Mouse (Mus musculus) embryonic facial prominence, embryonic 10.5 days (tissue): ENCODE measurements at regions not wholly inside any gene's neighbourhood (a gene's known extent, or its start where the extent isn't known, plus 50 kb on each side); places are given as distances from the start of the nearest gene placed in this dataset.

Experiments used
- DNase-seq: peaks from one replicate; pipeline ENCODE4 v3.0.0-alpha.2; 2017; ENCODE audit warnings: low spot score
- H3K27ac ChIP-seq: fragments of 300-500 bp; sonication (generic); replicated peaks from 2 replicates; pipeline ENCODE4 v1.5.1; 2016; ENCODE audit warnings: mild to moderate bottlenecking
- H3K27me3 ChIP-seq: fragments of 300-500 bp; sonication (generic); replicated peaks from 2 replicates; pipeline ENCODE4 v1.6.1; 2016; ENCODE audit warnings: low read depth, mild to moderate bottlenecking; ENCODE audit not compliant: poor library complexity, severe bottlenecking
- H3K36me3 ChIP-seq: fragments of 300-500 bp; sonication (generic); replicated peaks from 2 replicates; pipeline ENCODE4 v1.6.1; 2016; ENCODE audit warnings: mild to moderate bottlenecking, moderate library complexity
- H3K4me1 ChIP-seq: fragments of 300-500 bp; sonication (generic); 2 replicates; pipeline ENCODE4 v1.6.1; 2016
- H3K4me3 ChIP-seq: fragments of 300-500 bp; sonication (generic); 2 replicates; pipeline ENCODE4 v1.5.1; 2016; ENCODE audit warnings: mild to moderate bottlenecking, moderate library complexity
- H3K9me3 ChIP-seq: fragments of 300-500 bp; sonication (generic); 2 replicates; pipeline ENCODE4 v1.6.1; 2016; ENCODE audit warnings: mild to moderate bottlenecking
- WGBS: fragments of 180-500 bp; shearing (Covaris S2); methylation state at CpG from one replicate; pipeline ENCODE4 v1.1.7; 2016; 5-methylcytosine and 5-hydroxymethylcytosine counted together

- Histone ChIP-seq H3K9me3 (no peaks in the 10 kb centered on the region), H3K27me3 (no peaks in the 10 kb centered on the region; the same call in 1 of the 2 replicates), H3K4me3 (no peak overlapping the region), H3K27ac (no peak overlapping the region), H3K36me3 (no peaks in the 10 kb centered on the region), H3K4me1 (peaks cover 12% of the 10 kb centered on the region)
- DNase-seq, result no peak
- 81% methylated on average over 3 of the region's 3 CpGs for WGBS
These were observed 182.8 kb downstream of the Gsdmc2 start for GRCm38 (mm10) chr15:63662183-63662582.

GRCm38 (mm10) chr15:63658031-63658521, 186.9 kb downstream of the Gsdmc2 start:
- Histone ChIP-seq H3K9me3 (no peaks in the 10 kb centered on the region), H3K27ac (peak overlapping the region; percentile 48; the same call in 1 of the 2 replicates), H3K4me1 (peaks cover 12% of the 10 kb centered on the region), H3K27me3 (no peaks in the 10 kb centered on the region; the same call in 1 of the 2 replicates), H3K4me3 (no peak overlapping the region), H3K36me3 (no peaks in the 10 kb centered on the region)
- peak; percentile 50 for DNase-seq
- WGBS, result 54% methylated on average over 9 of the region's 9 CpGs

GRCm38 (mm10) chr15:63652216-63652961, 192.6 kb downstream of the Gsdmc2 start:
- peak; percentile 85 for DNase-seq
- H3K9me3 ChIP-seq, result no peaks in the 10 kb centered on the region
- peak overlapping the region; percentile 19; the same call in 1 of the 2 replicates for H3K27ac ChIP-seq
- no peaks in the 10 kb centered on the region for H3K27me3 ChIP-seq
- H3K4me1 ChIP-seq, result peaks cover 15% of the 10 kb centered on the region
- H3K4me3 ChIP-seq, result no peak overlapping the region
- WGBS, result 39% methylated on average over 11 of the region's 11 CpGs
- no peaks in the 10 kb centered on the region for H3K36me3 ChIP-seq

GRCm38 (mm10) chr15:63651120-63651519, 193.9 kb downstream of the Gsdmc2 start:
- Histone ChIP-seq H3K4me1 (peaks cover 15% of the 10 kb centered on the region), H3K27me3 (no peaks in the 10 kb centered on the region), H3K36me3 (no peaks in the 10 kb centered on the region), H3K9me3 (no peaks in the 10 kb centered on the region), H3K4me3 (no peak overlapping the region), H3K27ac (no peak overlapping the region)
- 87% methylated on average over 7 of the region's 7 CpGs for WGBS
- no peak for DNase-seq

- DNase-seq, result no peak
- Histone ChIP-seq H3K27ac (no peak overlapping the region), H3K36me3 (no peaks in the 10 kb centered on the region), H3K9me3 (no peaks in the 10 kb centered on the region), H3K4me3 (no peak overlapping the region), H3K4me1 (peaks cover 15% of the 10 kb centered on the region), H3K27me3 (no peaks in the 10 kb centered on the region)
- 78% methylated on average over 12 of the region's 12 CpGs for WGBS
These were observed 196.6 kb downstream of the Gsdmc2 start for GRCm38 (mm10) chr15:63648142-63648989.

- Histone ChIP-seq H3K27ac (no peak overlapping the region), H3K9me3 (no peaks in the 10 kb centered on the region), H3K27me3 (no peaks in the 10 kb centered on the region), H3K36me3 (no peaks in the 10 kb centered on the region), H3K4me1 (no peaks in the 10 kb centered on the region), H3K4me3 (no peak overlapping the region)
- DNase-seq, result no peak
These were observed 220.2 kb downstream of the Gsdmc2 start for GRCm38 (mm10) chr15:63624814-63625213.

- Histone ChIP-seq H3K4me3 (no peak overlapping the region), H3K4me1 (no peaks in the 10 kb centered on the region), H3K9me3 (no peaks in the 10 kb centered on the region), H3K36me3 (no peaks in the 10 kb centered on the region), H3K27me3 (no peaks in the 10 kb centered on the region), H3K27ac (no peak overlapping the region)
- WGBS, result 51% methylated on average over 2 of the region's 2 CpGs
- no peak for DNase-seq
These were observed 220.7 kb downstream of the Gsdmc2 start for GRCm38 (mm10) chr15:63624249-63624648.

- H3K4me1 ChIP-seq, result peaks cover 5% of the 10 kb centered on the region; the same call in 1 of the 2 replicates
- H3K27ac ChIP-seq, result no peak overlapping the region
- no peaks in the 10 kb centered on the region for H3K9me3 ChIP-seq
- H3K27me3 ChIP-seq, result no peaks in the 10 kb centered on the region
- no peak for DNase-seq
- H3K36me3 ChIP-seq, result no peaks in the 10 kb centered on the region
- WGBS, result 50% methylated on average over 8 of the region's 8 CpGs
- H3K4me3 ChIP-seq, result no peak overlapping the region
These were observed 228.3 kb downstream of the Gsdmc2 start for GRCm38 (mm10) chr15:63616506-63617208.

- Histone ChIP-seq H3K4me3 (no peak overlapping the region), H3K36me3 (no peaks in the 10 kb centered on the region), H3K9me3 (no peaks in the 10 kb centered on the region), H3K4me1 (peaks cover 5% of the 10 kb centered on the region; the same call in 1 of the 2 replicates), H3K27me3 (no peaks in the 10 kb centered on the region), H3K27ac (no peak overlapping the region)
- no peak for DNase-seq
- 95% methylated on average over 2 of the region's 2 CpGs for WGBS
These were observed 230.8 kb downstream of the Gsdmc2 start for GRCm38 (mm10) chr15:63614191-63614590.

- no peak for DNase-seq
- H3K4me1 ChIP-seq, result peaks cover 5% of the 10 kb centered on the region; the same call in 1 of the 2 replicates
- WGBS, result 79% methylated on average over 1 of the region's 1 CpGs
- H3K27ac ChIP-seq, result no peak overlapping the region
- H3K27me3 ChIP-seq, result no peaks in the 10 kb centered on the region
- no peaks in the 10 kb centered on the region for H3K9me3 ChIP-seq
- no peaks in the 10 kb centered on the region for H3K36me3 ChIP-seq
- no peak overlapping the region for H3K4me3 ChIP-seq
These were observed 231.9 kb downstream of the Gsdmc2 start for GRCm38 (mm10) chr15:63613120-63613519.

- Histone ChIP-seq H3K36me3 (no peaks in the 10 kb centered on the region), H3K27ac (no peak overlapping the region), H3K27me3 (no peaks in the 10 kb centered on the region), H3K4me1 (no peaks in the 10 kb centered on the region), H3K9me3 (no peaks in the 10 kb centered on the region), H3K4me3 (no peak overlapping the region)
- DNase-seq, result no peak
- WGBS, result 89% methylated on average over 3 of the region's 3 CpGs
These were observed 233.8 kb downstream of the Gsdmc2 start for GRCm38 (mm10) chr15:63611161-63611560.

- DNase-seq, result no peak
- Histone ChIP-seq H3K27ac (no peak overlapping the region), H3K4me1 (peaks cover 9% of the 10 kb centered on the region), H3K4me3 (no peak overlapping the region), H3K9me3 (no peaks in the 10 kb centered on the region), H3K36me3 (no peaks in the 10 kb centered on the region), H3K27me3 (no peaks in the 10 kb centered on the region)
- WGBS, result 90% methylated on average over 8 of the region's 8 CpGs
These were observed 241.8 kb downstream of the Gsdmc2 start for GRCm38 (mm10) chr15:63603100-63603714.
